Mouse (Mus musculus): Measurements from ENCODE around the gene Phyhd1. TPM values are rescaled to one million over a fixed set of nuclear protein-coding genes. Genes with fewer than 3 reads are reported as not detected.

Gene Phyhd1
- polyA plus RNA-seq, 1 experiment from 2014 or later = 13.1 TPM

- no peaks in the 10 kb centered on the region for H3K4me1 ChIP-seq
- no peaks in the 10 kb centered on the region for H3K27me3 ChIP-seq (replicated peaks)
- no peak overlapping the region for H3K27ac ChIP-seq
- no peak overlapping the region for H3K4me2 ChIP-seq
- no peak overlapping the region for H3K9ac ChIP-seq
- peaks cover 40% of the 10 kb centered on the region for H3K36me3 ChIP-seq
- 87% methylated on average over 5 of the region's 5 CpGs for WGBS
- H3K4me3 ChIP-seq (replicated peaks) = no peak overlapping the region
- no peaks in the 10 kb centered on the region for H3K9me3 ChIP-seq
- ATAC-seq (ENCODE audit: insufficient read depth, low FRiP score, low read depth) = no peak
These were observed 34.0 kb downstream of the Phyhd1 start for GRCm38 (mm10) chr2:30299966-30300365.

GRCm38 (mm10) chr2:30306087-30306486 is 40.1 kb downstream of the Phyhd1 start:
- 84% methylated on average over 7 of the region's 7 CpGs for WGBS
- Histone ChIP-seq H3K9ac (no peak overlapping the region), H3K27me3 (replicated peaks) (no peaks in the 10 kb centered on the region), H3K4me1 (no peaks in the 10 kb centered on the region), H3K4me3 (replicated peaks) (no peak overlapping the region), H3K36me3 (peaks cover 55% of the 10 kb centered on the region), H3K9me3 (no peaks in the 10 kb centered on the region), H3K27ac (no peak overlapping the region), H3K4me2 (no peak overlapping the region)
- ATAC-seq (ENCODE audit: insufficient read depth, low FRiP score, low read depth) = peak; percentile 75

GRCm38 (mm10) chr2:30309351-30309750 is 43.3 kb downstream of the Phyhd1 start:
- Histone ChIP-seq H3K36me3 (peaks cover 67% of the 10 kb centered on the region), H3K27ac (no peak overlapping the region), H3K4me2 (no peak overlapping the region), H3K9ac (no peak overlapping the region), H3K9me3 (no peaks in the 10 kb centered on the region), H3K4me1 (no peaks in the 10 kb centered on the region), H3K4me3 (replicated peaks) (no peak overlapping the region), H3K27me3 (replicated peaks) (no peaks in the 10 kb centered on the region)
- 72% methylated on average over 3 of the region's 3 CpGs for WGBS
- ATAC-seq (ENCODE audit: insufficient read depth, low FRiP score, low read depth) = no peak

GRCm38 (mm10) chr2:30311481-30311880 is 45.5 kb downstream of the Phyhd1 start:
- Histone ChIP-seq H3K9me3 (no peaks in the 10 kb centered on the region), H3K27me3 (replicated peaks) (no peaks in the 10 kb centered on the region), H3K36me3 (peaks cover 67% of the 10 kb centered on the region), H3K4me3 (replicated peaks) (no peak overlapping the region), H3K9ac (no peak overlapping the region), H3K27ac (no peak overlapping the region), H3K4me1 (no peaks in the 10 kb centered on the region), H3K4me2 (no peak overlapping the region)
- no peak for ATAC-seq (ENCODE audit: insufficient read depth, low FRiP score, low read depth)
- WGBS = 94% methylated on average over 2 of the region's 2 CpGs

GRCm38 (mm10) chr2:30316136-30316535 is 50.1 kb downstream of the Phyhd1 start:
- no peak overlapping the region for H3K27ac ChIP-seq
- H3K36me3 ChIP-seq = peaks cover 53% of the 10 kb centered on the region
- no peaks in the 10 kb centered on the region for H3K9me3 ChIP-seq
- H3K4me3 ChIP-seq (replicated peaks) = no peak overlapping the region
- H3K9ac ChIP-seq = no peak overlapping the region
- no peaks in the 10 kb centered on the region for H3K4me1 ChIP-seq
- H3K27me3 ChIP-seq (replicated peaks) = no peaks in the 10 kb centered on the region
- H3K4me2 ChIP-seq = no peak overlapping the region
- WGBS = 95% methylated on average over 4 of the region's 4 CpGs
- no peak for ATAC-seq (ENCODE audit: insufficient read depth, low FRiP score, low read depth)

DNA sequence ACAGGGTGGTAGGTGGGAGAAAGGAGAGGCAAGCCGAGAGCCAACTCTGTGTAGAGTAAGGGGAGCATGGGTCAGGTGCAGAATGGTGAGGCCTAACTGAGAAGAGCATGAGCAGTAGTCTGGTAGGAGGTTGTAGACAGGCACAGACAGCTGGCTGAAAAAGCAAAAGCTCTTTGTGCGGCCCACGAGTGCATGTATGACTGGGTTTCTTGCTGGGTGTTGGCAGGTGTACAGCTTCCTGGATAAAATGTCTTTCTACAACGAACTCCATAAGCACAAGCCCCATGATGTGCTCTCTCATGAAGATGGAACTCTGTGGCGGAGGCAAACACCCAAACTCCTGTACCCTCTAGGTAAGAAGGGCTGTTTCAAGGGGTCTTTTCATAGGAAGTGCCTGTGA is 51.0 kb downstream of the Phyhd1 start:
- Histone ChIP-seq H3K4me3 (replicated peaks) (no peak overlapping the region), H3K4me2 (no peak overlapping the region), H3K9me3 (no peaks in the 10 kb centered on the region), H3K4me1 (no peaks in the 10 kb centered on the region), H3K9ac (no peak overlapping the region; the same call in 1 of the 2 replicates), H3K36me3 (peaks cover 52% of the 10 kb centered on the region), H3K27me3 (replicated peaks) (no peaks in the 10 kb centered on the region), H3K27ac (no peak overlapping the region)
- WGBS = 92% methylated on average over 5 of the region's 5 CpGs
- no peak for ATAC-seq (ENCODE audit: insufficient read depth, low FRiP score, low read depth)

- H3K9ac ChIP-seq = no peak overlapping the region
- no peak for ATAC-seq (ENCODE audit: insufficient read depth, low FRiP score, low read depth)
- no peak overlapping the region for H3K27ac ChIP-seq
- peaks cover 56% of the 10 kb centered on the region for H3K36me3 ChIP-seq
- no peaks in the 10 kb centered on the region for H3K4me1 ChIP-seq
- H3K9me3 ChIP-seq = no peaks in the 10 kb centered on the region
- H3K4me3 ChIP-seq (replicated peaks) = no peak overlapping the region
- no peaks in the 10 kb centered on the region for H3K27me3 ChIP-seq (replicated peaks)
- no peak overlapping the region for H3K4me2 ChIP-seq
- WGBS = 71% methylated on average over 4 of the region's 4 CpGs
These were observed 53.3 kb downstream of the Phyhd1 start for GRCm38 (mm10) chr2:30319260-30319659.

DNA sequence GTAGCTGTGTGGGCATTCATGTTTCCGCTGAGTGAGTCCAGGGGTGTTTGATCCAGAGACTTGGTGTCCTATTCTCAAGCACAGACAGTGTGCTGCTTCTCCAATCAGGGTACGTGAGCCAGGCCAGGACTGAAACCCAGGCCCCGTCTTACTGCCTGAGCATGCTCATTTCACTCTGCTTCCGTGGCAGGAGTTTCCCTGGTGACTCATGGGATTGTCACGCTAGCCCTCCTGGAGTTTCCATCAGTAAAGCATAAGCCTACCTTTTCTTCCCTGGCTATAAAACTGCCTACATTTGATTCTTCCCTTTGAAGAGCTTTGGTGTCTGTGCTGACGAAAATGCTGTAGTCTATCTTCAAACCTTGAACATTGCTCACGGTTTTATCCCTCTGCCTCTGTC is 57.1 kb downstream of the Phyhd1 start:
- no peak for ATAC-seq (ENCODE audit: insufficient read depth, low FRiP score, low read depth)
- H3K36me3 ChIP-seq = peaks cover 64% of the 10 kb centered on the region
- H3K9me3 ChIP-seq = no peaks in the 10 kb centered on the region
- 92% methylated on average over 7 of the region's 7 CpGs for WGBS
- no peak overlapping the region for H3K27ac ChIP-seq
- H3K4me3 ChIP-seq (replicated peaks) = no peak overlapping the region
- H3K4me1 ChIP-seq = no peaks in the 10 kb centered on the region
- no peaks in the 10 kb centered on the region for H3K27me3 ChIP-seq (replicated peaks)
- no peak overlapping the region for H3K9ac ChIP-seq
- no peak overlapping the region for H3K4me2 ChIP-seq

GRCm38 (mm10) chr2:30325296-30325695 is 59.3 kb downstream of the Phyhd1 start:
- H3K27ac ChIP-seq = no peak overlapping the region
- no peaks in the 10 kb centered on the region for H3K4me1 ChIP-seq
- peaks cover 74% of the 10 kb centered on the region for H3K36me3 ChIP-seq
- H3K4me3 ChIP-seq (replicated peaks) = no peak overlapping the region
- no peak overlapping the region for H3K9ac ChIP-seq
- WGBS = 93% methylated on average over 5 of the region's 5 CpGs
- no peak overlapping the region for H3K4me2 ChIP-seq
- H3K9me3 ChIP-seq = no peaks in the 10 kb centered on the region
- no peaks in the 10 kb centered on the region for H3K27me3 ChIP-seq (replicated peaks)
- ATAC-seq (ENCODE audit: insufficient read depth, low FRiP score, low read depth) = no peak

GRCm38 (mm10) chr2:30327276-30327675 is 61.3 kb downstream of the Phyhd1 start:
- peaks cover 74% of the 10 kb centered on the region for H3K36me3 ChIP-seq
- WGBS = 95% methylated on average over 7 of the region's 7 CpGs

GRCm38 (mm10) chr2:30328791-30329190 is 62.8 kb downstream of the Phyhd1 start:
- WGBS = 87% methylated on average over 3 of the region's 3 CpGs
- no peak for ATAC-seq (ENCODE audit: insufficient read depth, low FRiP score, low read depth)
- H3K27me3 ChIP-seq (replicated peaks) = no peaks in the 10 kb centered on the region
- no peak overlapping the region for H3K27ac ChIP-seq
- H3K9me3 ChIP-seq = no peaks in the 10 kb centered on the region
- H3K4me1 ChIP-seq = no peaks in the 10 kb centered on the region
- H3K9ac ChIP-seq = no peak overlapping the region
- H3K4me3 ChIP-seq (replicated peaks) = no peak overlapping the region
- H3K36me3 ChIP-seq = peaks cover 74% of the 10 kb centered on the region
- H3K4me2 ChIP-seq = no peak overlapping the region

More at GRCm38 (mm10) chr2:30327276-30327675, 61.3 kb downstream of the Phyhd1 start:
- Histone ChIP-seq H3K9ac (no peak overlapping the region), H3K4me3 (replicated peaks) (no peak overlapping the region), H3K27ac (no peak overlapping the region), H3K4me1 (no peaks in the 10 kb centered on the region), H3K9me3 (no peaks in the 10 kb centered on the region), H3K4me2 (no peak overlapping the region), H3K27me3 (replicated peaks) (no peaks in the 10 kb centered on the region)
- ATAC-seq (ENCODE audit: insufficient read depth, low FRiP score, low read depth) = no peak
